Mouse (Mus musculus) cerebellum, adult (tissue): ENCODE data around the gene Coa7.

ENCODE experiments used
- ATAC-seq: cut with Nextera tagmentation; 2 replicates; pipeline ENCODE4 v1.9.2; 2017; ENCODE audit warnings: mild to moderate bottlenecking, moderate library complexity, mixed read lengths; ENCODE audit not compliant: insufficient number of reproducible peaks, low FRiP score, low TSS enrichment

Coa7 gene

DNA sequence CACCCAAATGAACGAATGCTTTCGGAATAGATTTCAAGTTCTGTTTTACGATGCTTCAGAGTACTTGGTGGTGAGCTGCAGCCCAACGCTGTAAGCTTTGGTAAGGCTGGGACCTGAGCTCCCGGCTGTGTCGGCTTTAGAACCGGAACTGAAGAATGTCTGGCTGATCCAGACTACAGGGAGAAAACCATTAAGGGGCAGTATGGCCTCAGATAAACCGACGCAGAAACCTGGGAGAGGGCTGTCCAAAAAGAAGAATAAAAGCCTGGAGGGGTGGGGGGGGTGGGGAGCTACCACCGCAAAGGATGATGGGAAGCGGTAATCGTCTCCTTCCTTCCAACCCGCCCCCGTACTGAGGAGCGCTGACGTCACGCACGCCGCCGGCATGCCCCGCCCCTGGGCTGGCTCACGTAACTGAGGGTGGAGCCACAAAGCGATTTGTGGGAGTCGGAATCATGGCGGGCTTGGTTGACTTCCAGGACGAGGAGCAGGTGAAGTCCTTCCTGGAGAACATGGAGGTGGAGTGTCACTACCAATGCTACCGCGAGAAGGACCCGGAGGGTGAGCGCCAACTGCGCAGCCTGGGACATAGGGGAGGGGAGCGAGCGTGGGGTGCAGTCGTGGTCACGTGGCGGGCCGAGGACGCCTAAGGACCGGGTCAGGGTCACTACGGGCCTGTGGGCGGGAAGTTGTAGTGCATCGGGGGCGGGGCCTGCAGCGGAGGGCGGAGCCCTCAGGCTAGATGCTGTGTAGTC, at the start of gene Coa7:
TSS of gene Coa7 (plus strand) at position 411 of the 755 bp plus-strand sequence.
- ATAC-seq, result peak; percentile 86

DNA sequence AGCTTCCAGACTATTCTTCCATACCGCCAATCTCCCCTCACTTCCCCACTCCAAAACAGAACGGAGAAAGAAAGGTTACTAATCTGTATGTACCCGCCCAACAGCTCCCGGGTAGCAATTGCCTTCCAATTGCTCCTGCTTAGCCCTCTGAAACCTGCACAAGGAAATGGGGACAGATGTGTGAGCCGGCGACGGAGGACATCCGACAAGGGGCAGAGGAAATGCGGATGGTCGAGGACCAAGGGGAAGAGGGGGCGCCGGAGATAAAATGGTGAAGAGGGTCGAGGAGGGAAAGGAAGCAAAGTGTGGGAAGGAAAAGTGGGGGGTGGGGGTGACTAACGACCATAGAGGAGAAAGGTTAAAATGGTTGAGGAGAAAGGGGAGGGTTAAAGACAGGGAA, 27.7 kb upstream of the Coa7 start:
- 0 out of 2 replicates have a peak, but pooled peaks have one; percentile 1 for ATAC-seq

DNA sequence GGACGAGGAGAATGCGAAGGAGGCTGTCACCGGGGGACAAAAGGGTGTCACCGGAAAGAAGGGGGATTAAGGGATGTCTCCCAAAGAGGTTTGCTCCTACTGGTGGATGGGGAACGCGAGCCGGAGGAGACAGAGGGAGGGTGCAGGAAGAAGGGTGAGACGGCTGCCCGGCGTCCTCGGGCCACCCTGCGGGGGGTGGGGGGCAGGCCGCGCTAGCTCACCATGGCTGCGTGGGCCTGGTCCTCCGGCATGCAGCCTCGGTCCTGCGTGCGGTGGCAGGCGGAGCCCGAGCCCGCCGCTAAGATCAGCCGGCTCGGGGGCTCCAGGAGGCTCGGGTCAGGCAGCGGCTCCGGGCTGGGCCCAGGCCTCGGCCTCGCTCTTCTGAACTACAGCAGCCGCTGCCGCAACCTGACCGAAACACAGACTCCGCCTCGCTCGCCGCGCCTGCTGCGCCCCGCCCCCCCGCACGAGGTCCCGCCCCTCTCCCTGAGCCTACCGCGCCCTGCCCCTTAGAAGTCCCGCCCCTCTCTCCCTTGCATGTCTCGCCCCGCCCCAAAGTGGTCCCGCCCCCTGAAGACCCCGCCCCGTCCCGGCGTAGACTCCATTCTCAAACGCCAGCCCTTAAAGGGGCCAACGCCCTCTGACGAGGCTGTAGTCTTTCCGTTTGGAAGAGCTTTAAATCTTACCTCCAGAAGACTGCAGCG, 27.1 kb upstream of the Coa7 start, which contains the start of gene Zyg11b:
TSS of gene Zyg11b (minus strand) at position 427 of the 704 bp plus-strand sequence.
- ATAC-seq, result peak; percentile 85

DNA sequence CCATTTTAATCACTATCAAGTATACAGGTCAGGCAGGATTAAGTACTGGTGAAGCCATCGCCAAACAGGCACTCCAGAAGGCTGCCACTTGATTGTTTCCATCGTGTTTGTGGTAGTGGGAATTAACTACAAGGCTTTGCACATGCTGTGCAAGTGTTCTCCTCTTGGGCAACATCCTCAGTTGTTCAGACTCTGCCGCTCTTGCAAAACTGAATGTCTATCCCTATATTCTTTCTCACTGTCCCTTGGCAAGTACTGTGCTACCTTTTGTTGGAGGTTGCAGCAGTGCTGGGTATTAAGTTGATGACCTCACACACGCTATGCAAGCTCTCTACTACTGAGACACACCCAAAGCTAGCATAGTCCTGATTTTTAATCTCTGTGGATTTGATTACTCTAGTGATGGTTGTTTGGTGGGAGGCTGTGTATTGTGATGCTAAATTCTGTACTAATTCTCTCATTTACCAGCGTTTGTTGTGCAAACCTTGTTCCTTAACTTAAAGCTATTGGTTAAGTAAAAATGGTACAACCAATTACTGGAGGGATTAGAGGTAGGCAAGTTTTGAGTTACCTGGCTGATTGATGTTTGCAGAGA, 25.5 kb upstream of the Coa7 start:
- ATAC-seq, result no peak

DNA sequence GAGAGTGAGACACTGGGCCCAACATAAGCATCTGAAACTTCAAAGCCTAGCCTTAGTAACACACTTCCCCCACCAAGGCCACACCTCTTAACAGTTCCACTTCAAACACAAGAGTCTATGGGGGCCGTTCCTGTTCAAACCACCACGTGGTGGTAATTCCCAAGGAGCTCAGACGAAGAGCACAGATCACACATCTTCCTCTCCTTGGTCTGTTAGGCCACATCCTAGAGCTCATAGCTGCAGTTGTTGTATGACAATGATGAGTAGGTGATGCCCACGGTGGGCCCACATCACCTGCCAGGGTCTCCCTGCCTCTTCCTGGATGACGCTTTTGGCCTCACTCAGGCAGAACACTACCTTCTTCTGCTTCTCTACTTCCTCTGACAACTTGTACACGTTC, 17.2 kb upstream of the Coa7 start:
- no peak for ATAC-seq

DNA sequence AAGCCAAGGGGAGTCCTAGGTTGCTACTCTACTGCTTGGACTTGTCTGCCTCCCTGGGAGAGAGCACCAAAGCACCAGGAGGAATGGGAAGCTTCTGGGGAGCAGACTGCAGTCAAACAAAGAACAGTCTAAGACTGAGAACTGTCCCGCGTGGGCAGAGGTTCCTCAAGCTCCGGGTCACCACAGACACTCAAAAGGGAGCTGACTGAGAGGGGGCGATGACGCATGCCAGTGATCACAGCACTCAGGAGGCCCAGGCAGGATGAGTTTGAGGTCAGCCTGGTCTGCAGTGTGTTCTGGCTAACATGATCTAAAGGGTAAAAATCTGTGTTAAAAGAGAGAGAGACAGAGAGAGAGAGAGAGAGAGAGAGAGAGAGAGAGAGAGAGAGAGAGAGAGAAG, 13.9 kb upstream of the Coa7 start:
- no peak for ATAC-seq

DNA sequence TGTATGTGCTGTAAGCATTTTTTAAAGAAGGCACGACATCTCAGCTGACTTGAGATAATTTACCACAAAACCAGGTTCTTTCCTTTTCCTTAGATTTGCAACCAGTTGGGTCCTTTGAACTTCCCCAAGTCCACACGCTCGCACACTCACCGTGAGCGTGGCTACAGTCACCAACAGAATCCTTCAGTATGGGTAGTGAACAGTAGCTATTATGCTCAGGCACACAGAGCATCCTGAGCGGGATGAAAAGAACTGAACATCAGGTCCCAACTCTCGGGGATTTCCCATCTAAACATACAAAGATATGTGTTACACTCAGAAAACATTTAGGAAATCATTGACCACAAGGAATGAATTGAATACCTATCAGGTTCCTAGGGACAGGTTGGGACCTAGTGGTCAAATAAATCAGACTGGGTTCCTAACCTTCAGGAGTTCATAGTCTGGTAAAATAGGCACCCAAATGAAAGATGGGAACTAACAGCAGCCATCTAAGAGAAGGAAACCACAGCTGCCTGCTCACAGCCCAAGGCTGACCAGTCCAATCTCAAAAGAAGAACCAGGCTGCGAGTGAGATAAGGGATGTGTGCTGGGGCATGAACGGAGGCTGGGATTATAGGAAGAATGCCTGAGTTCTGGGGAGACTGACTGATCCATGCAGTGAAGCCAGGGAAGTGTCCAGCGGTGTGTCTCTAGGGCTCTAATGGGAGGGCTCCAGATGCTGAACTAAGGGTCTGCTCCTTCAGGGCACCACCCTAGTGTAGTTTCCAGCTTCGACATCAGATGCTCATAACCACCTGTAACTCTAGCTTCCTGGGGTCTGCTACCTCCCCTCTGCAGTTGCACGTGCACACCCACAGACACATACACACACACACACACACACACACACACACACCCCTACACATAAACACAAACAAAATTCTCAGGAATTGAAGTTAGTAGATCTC, 10.0 kb upstream of the Coa7 start:
- no peak for ATAC-seq

DNA sequence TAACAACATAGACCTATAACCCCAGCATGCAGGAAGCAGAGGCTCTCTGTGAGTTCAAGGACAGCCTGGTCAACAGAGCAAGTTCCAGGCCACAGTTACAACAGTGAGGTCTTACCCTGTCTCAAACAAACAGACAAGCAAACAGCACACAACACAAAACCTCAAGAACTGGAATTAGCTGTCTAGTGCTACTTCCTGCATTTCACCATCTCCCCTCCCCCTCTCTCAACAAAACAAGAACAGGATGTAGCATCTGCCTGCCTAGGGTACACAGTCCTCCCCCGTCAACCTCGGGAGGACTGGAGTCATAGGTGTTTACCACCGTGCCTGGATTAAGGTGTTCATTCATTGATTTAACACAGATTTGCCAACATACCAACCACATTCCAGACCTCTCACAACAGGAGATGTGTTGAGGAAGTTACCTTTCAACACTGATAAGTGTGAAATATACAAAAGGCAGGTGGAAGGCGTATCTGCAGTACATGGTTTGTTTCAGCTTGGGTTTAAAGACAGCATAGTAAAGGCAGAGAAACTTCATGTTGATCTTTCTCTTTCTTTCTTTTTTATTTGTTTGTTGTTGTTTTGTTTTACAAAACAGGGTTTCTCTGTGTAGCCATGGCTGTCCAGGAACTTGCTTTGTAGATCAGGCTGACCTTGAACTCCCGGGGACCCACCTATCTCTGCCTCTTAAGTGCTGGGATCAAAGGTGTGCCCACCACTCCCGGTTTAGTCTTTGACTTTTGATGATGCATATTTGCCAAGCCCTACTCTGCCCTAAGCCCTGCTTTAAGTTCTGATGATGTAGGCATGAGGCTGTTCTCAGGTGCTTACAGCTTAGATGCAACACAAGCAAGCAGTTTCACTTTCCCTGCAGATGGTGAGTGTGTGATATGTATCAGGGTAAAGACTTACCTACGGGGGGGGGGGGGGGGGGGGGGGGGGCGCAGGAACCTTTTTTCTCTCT, 9.0 kb upstream of the Coa7 start:
- ATAC-seq, result no peak

DNA sequence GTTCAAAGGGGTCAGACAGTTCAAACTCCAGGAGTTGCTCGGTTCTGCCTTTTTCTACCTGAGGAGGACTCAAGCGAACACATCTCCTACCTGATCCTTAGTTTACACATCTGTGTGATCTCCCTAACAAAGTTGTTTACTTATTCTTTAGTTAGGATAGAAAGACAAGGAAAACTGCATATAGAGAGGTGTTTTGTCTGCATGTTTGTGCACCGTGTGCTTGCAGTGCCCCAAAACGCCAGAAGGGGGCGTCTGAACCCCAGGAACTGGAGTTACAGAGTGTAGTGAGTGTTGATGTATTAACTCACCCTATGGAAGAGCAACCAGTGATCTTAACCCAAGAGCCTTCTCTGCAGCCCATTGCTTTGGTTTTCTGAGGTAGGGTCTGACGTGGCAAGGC, 8.2 kb upstream of the Coa7 start:
- no peak for ATAC-seq

DNA sequence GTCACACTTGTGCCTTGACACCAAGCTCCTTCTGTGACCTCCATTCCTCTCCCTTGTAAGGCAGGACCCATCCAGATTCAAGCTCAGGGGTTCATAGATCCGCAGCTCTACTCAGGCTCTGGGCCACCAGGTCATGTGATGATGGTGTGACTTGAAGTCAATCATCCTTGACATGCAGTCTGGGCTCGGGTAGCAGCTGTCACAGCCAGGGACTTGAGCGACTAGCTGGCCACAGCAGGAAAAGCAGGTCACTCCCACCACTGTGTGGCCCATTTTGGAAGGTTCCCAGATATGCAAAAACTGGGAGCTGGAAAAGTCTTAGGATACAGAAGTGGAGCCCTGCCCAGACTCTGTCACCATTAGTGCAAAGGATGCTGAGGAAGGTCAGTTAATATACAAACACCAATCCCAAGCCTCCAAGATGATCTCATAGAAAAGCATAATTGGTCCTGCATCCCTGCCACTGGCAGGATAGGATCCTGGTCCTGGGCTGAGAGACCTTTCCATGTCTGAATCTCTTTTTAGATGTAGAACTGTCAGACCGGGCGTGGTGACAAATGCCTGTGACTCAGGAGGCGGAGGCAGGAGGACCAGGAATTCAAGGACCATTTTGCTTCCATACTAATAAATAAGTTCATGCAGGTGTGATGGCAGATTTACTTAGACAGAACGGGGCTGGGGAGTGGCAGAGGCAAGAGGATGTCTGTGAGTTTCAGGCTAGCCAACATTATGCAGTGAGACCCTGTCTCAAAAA, 7.1 kb upstream of the Coa7 start:
- no peak for ATAC-seq

DNA sequence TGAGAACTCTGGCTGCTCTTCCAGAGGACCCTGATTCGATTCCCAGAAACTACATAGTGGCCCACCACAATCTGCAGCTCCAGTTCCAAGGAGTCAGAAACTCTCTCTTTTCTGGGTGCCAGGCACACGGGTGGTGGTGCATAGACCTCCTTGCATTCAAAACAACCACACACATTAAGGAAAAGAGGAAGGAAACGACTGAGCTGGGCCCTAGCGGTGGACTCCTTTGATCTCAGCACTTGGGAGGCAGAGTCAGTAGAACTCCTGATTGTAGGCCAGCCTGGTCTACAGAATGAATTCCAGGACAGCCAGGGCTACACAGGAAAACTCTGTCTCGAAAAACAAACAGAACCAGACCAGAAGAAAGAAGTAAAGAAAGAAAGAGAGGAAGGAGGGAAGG, 4.4 kb upstream of the Coa7 start:
- no peak for ATAC-seq

DNA sequence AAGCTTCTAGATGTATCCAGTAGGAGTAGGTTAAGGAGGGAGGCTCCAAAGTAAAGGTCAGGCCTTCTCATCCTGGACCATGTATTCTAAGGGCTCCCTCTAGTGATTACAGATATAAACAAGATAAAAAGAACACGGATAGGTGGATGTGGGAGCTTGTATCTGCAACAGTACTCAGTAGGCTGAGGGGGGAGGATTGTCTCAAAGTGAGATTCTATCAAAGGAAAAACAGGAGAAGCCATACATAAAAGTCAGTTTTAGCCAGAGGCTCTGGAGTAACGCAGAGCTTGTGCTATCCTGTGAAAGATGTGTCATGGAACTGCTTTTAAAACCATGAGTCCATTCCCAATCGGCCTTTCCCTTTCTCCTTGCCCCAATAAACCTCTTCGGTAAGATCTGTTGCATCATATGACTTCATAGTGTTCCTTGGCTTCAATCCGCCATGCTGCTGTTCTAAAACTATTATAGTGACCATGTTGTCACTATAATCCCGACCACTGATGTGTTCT, 815 bp upstream of the Coa7 start:
- ATAC-seq, result peak; percentile 75

DNA sequence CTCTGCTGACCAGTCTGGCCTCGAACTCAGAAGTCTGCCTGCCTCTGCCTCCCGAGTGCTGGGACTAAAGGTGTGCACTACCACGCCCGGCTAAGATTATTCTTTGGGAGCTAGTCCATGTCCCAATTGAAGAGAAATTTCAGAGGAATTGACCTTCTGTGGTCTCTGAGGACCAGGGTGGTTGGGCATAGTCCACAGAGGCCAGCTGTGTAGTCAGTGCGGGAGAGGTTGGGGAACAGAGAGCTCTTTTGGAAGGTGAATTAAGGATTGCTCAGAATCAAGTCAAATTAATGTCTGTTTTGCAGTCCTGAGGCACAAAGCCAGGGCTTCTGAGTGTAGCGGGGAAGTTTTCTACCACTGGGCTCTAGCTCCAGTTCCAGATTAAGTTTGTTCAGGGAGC, 1.9 kb downstream of the Coa7 start:
- no peak for ATAC-seq

DNA sequence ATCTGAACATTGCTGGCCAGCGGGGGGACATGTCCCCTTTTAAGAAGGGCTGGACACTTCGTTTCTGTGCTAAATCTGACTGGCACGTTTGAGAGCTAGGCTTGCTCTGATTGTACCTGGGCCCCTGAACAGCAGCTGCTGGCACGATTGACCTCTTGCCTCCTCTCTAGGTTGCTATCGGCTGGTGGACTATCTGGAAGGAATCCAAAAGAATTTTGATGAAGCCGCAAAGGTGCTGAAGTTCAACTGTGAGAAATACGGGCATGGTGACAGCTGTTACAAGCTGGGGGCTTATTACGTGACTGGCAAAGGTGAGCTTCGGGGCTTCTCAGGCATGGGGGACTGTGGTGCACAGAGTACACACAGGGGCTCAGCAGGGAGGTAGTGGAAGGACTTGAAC, 4.1 kb downstream of the Coa7 start:
- no peak for ATAC-seq

DNA sequence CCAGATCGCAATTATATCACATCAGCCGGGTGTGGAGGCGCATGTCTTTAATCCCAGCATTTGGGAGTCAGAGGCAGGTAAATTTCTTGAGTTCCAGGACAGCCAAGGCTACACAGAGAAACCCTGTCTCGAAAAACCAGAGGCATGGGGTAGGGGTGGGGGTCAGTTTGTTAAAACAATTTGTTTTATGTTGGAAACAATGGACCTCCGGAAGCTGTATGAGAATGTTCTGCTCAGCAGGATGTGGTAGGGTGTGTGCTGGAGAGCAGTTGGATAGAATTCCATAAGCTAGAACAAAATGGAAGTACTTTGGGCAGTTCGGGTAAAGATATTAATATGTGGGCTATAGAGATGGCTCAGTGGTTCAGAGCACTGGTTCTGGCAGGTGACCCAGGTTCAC, 7.5 kb downstream of the Coa7 start:
- ATAC-seq, result no peak

DNA sequence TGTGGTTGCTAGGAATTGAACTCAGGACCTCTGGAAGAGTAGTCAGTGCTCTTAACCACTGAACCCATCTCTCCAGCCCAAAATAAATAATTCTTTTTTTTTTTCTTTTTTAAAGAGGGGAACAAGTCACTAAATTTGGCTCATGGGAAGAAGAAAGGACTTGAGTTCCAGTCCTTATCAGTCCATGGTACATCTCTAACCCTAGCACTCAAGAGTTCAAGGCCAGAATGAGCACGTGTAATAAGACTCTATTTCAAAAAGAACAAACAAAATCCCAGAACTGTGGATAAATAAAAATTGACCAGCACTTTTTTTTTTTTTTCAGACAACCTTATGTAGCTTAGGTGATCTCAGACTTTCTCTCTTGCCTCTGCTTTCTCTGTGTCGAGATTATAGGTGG, 8.8 kb downstream of the Coa7 start:
- no peak for ATAC-seq

DNA sequence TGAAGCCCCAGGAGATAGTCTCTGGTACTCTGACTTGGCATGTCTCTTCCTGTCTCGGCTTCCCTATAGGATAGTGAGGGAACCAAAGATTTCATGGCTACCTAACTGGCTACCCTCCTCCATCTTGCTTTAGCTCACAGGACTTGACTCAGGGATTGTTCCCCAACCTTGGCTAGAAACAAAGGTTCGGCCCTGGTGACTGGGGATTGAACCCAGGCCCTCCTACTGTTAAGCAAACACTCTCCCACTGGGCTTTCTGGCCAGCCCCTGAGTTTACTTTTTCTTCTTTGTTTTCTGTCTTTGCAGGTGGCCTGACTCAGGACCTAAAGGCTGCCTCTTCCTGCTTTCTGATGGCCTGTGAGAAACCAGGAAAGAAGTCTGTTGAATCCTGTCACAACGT, 9.9 kb downstream of the Coa7 start:
- no peak for ATAC-seq

DNA sequence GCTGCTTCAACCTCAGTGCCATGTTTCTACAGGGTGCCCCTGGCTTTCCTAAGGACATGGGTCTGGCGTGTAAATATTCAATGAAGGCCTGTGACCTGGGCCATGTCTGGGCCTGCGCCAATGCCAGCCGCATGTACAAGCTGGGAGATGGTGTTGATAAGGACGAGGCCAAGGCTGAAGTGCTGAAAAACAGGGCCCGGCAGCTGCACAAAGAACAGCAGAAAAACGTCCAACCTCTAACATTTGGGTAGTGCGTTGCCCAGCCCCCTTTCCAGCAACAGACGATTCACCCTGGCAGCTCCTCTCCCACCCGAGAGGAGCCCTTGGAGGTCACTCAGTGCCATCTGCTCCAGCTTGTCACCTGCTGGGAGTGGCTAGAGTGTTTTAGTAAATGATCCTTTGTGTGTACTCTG, 10.4 kb downstream of the Coa7 start:
- no peak; the same call in 1 of the 2 replicates for ATAC-seq
